Mouse (Mus musculus) lung, postnatal 0 days (tissue): ENCODE measurements at regions not wholly inside any gene's neighbourhood (a gene's known extent, or its start where the extent isn't known, plus 50 kb on each side); places are given as distances from the start of the nearest gene placed in this dataset.

ENCODE experiments used
- ATAC-seq: fragments of 200-750 bp; cut with Nextera tagmentation; 2 replicates; pipeline ENCODE4 v1.8.0; 2017; ENCODE audit warnings: moderate library complexity
- DNase-seq: peaks from one replicate; pipeline ENCODE4 v3.0.0-alpha.2; 2016; ENCODE audit warnings: low spot score
- H3K27ac ChIP-seq: fragments of 300-500 bp; sonication (generic); 2 replicates; pipeline ENCODE4 v1.5.1; 2014; ENCODE audit warnings: antibody characterized with exemption, mild to moderate bottlenecking, low read length, mixed read lengths
- H3K27me3 ChIP-seq: fragments of 300-500 bp; sonication (generic); replicated peaks from 2 replicates; pipeline ENCODE4 v1.6.1; 2014; ENCODE audit warnings: low read length, mixed read lengths; ENCODE audit not compliant: insufficient read depth
- H3K36me3 ChIP-seq: fragments of 300-500 bp; sonication (generic); 2 replicates; pipeline ENCODE4 v1.6.1; 2014; ENCODE audit warnings: low read length, mixed read lengths; ENCODE audit not compliant: insufficient read depth
- H3K4me1 ChIP-seq: fragments of 300-500 bp; sonication (generic); 2 replicates; pipeline ENCODE4 v1.6.1; 2014; ENCODE audit warnings: antibody characterized with exemption, low read depth, low read length, mixed read lengths; ENCODE audit not compliant: insufficient read depth
- H3K4me2 ChIP-seq: fragments of 300-500 bp; sonication (generic); replicated peaks from 2 replicates; pipeline ENCODE4 v1.6.1; 2014; ENCODE audit warnings: low read depth, mild to moderate bottlenecking, low read length, moderate library complexity, mixed read lengths
- H3K4me3 ChIP-seq: fragments of 300-500 bp; sonication (generic); 2 replicates; pipeline ENCODE4 v1.5.1; 2014; ENCODE audit warnings: low read depth, low read length
- H3K9ac ChIP-seq: fragments of 300-500 bp; sonication (generic); replicated peaks from 2 replicates; pipeline ENCODE4 v1.6.1; 2014; ENCODE audit warnings: low read depth, mild to moderate bottlenecking
- H3K9me3 ChIP-seq: fragments of 300-500 bp; sonication (generic); 2 replicates; pipeline ENCODE4 v1.6.1; 2016; ENCODE audit warnings: low read length, mixed read lengths
- CTCF ChIP-seq: IDR thresholded peaks from 2 replicates; pipeline ENCODE4 v1.5.1; 2016; ENCODE audit warnings: antibody characterized with exemption, mild to moderate bottlenecking
- EP300 ChIP-seq: IDR thresholded peaks from 2 replicates; pipeline ENCODE4 v1.6.1; 2016; ENCODE audit warnings: antibody characterized with exemption, mild to moderate bottlenecking, control low read depth
- WGBS: fragments of 180-500 bp; shearing (Covaris S2); extraction: QIAGEN DNeasy Blood & Tissue Kit; methylation state at CpG from one replicate; pipeline ENCODE4 v1.1.7; 2014; 5-methylcytosine and 5-hydroxymethylcytosine counted together

DNA sequence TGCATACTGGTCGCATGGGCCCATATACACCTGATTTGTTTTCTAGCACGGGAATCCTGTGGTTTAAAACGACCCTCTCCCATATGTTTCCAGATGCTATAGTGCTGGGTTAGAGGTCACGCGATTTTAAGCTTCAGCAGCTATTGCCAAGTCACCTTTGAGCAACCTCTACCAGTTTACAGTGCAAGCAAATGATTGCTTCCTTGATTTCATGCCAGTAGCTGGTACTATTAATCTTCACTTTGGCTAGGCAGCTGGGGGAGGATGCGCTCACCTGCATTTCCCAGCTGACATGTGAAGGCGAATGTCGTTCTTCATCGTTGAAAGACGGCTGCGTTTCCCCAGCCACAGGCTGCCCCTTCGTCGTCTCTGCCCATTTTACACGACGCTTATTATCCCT lies 254.2 kb downstream of the Uaca start:
- DNase-seq, result no peak
- Histone ChIP-seq H3K27ac (no peak overlapping the region), H3K36me3 (no peaks in the 10 kb centered on the region), H3K9me3 (no peaks in the 10 kb centered on the region), H3K4me2 (no peak overlapping the region), H3K27me3 (peaks cover 6% of the 10 kb centered on the region; the same call in 1 of the 2 replicates), H3K9ac (no peak overlapping the region), H3K4me3 (no peak overlapping the region), H3K4me1 (no peaks in the 10 kb centered on the region)
- 80% methylated on average over 15 of the region's 15 CpGs for WGBS
- no peak for ATAC-seq
- no peak for TF ChIP-seq EP300
- no peak for TF ChIP-seq CTCF

DNA sequence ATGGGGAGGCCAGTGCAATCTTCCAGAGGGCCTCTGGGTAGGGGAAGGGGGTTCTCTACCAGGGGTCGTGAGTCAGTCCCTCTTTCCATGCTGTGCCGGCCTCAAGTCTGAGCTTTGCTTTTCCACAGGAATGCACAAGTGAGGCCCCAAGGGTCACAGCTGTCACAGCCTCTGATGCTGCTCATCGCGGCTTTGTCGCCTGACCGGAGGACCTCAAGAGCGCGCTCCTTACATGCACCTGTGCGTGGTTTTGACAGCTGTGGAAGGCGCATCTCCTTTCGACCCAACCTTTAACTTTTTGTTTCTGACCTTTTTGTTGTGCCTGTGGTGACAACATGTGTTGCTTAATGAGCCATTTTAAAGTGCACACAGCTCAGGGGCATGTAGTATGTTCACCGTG lies 258.3 kb downstream of the Uaca start:
- H3K4me3 ChIP-seq, result no peak overlapping the region
- no peak overlapping the region for H3K4me2 ChIP-seq
- DNase-seq (no peak), ATAC-seq (no peak)
- 91% methylated on average over 12 of the region's 12 CpGs for WGBS
- H3K9me3 ChIP-seq, result no peaks in the 10 kb centered on the region
- H3K9ac ChIP-seq, result no peak overlapping the region
- peaks cover 6% of the 10 kb centered on the region; the same call in 1 of the 2 replicates for H3K4me1 ChIP-seq
- H3K36me3 ChIP-seq, result no peaks in the 10 kb centered on the region
- H3K27me3 ChIP-seq, result peaks cover 7% of the 10 kb centered on the region; the same call in 1 of the 2 replicates
- H3K27ac ChIP-seq, result no peak overlapping the region
- TF ChIP-seq CTCF, result no peak
- no peak for TF ChIP-seq EP300

DNA sequence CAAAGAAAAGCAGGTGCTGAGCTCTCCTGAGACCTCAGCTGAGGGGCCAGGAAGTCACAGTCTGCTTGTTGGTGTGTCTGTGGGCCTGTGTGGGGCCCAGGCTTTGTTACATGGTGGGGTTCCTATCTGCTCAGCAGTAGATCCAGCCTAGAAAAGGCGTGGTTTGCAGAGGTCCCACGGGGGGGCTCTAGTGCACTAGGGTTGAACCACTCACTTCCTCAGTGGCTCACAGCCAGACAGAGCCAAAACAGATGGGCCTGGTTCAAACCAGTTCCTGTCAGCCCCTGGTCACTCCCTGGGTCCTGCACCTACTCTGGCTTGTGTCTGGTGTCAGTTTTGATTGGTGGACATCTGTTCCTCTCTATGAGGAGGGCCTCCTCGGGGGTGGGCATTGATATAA lies 260.1 kb downstream of the Uaca start:
- TF ChIP-seq CTCF, result peak; percentile 45
- no peak for TF ChIP-seq EP300
- Histone ChIP-seq H3K36me3 (no peaks in the 10 kb centered on the region), H3K27me3 (peaks cover 4% of the 10 kb centered on the region; the same call in 1 of the 2 replicates), H3K4me3 (no peak overlapping the region), H3K27ac (no peak overlapping the region), H3K4me2 (no peak overlapping the region), H3K4me1 (peaks cover 6% of the 10 kb centered on the region; the same call in 1 of the 2 replicates), H3K9ac (no peak overlapping the region), H3K9me3 (no peaks in the 10 kb centered on the region)
- peak; percentile 81 for ATAC-seq
- 9% methylated on average over 3 of the region's 3 CpGs for WGBS
- DNase-seq, result peak; percentile 80

DNA sequence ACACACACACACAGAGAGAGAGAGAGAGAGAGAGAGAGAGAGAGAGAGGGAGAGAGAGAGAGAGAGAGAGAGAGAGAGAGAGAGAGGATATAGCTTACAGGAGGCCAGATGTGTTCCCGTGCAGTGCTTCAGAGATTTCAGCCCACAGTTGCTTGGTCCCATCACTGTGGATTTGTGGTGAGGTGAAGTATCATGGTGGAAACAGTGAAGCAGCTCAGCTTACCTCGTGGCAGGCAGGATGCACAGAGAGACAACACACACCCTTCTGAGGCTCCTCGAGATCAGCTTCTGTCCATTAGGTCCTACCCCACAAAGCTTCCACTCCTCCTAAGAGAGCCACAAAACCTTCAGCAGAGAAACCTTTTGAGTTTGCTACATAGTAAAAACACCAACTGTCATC lies 261.1 kb downstream of the Uaca start:
- TF ChIP-seq CTCF, result no peak
- no peak for TF ChIP-seq EP300
- WGBS, result 75% methylated on average over 3 of the region's 3 CpGs
- Histone ChIP-seq H3K27ac (no peak overlapping the region), H3K9ac (no peak overlapping the region), H3K4me1 (peaks cover 6% of the 10 kb centered on the region; the same call in 1 of the 2 replicates), H3K27me3 (peaks cover 4% of the 10 kb centered on the region; the same call in 1 of the 2 replicates), H3K4me2 (no peak overlapping the region), H3K9me3 (no peaks in the 10 kb centered on the region), H3K36me3 (no peaks in the 10 kb centered on the region), H3K4me3 (no peak overlapping the region)
- no peak for DNase-seq
- no peak for ATAC-seq

DNA sequence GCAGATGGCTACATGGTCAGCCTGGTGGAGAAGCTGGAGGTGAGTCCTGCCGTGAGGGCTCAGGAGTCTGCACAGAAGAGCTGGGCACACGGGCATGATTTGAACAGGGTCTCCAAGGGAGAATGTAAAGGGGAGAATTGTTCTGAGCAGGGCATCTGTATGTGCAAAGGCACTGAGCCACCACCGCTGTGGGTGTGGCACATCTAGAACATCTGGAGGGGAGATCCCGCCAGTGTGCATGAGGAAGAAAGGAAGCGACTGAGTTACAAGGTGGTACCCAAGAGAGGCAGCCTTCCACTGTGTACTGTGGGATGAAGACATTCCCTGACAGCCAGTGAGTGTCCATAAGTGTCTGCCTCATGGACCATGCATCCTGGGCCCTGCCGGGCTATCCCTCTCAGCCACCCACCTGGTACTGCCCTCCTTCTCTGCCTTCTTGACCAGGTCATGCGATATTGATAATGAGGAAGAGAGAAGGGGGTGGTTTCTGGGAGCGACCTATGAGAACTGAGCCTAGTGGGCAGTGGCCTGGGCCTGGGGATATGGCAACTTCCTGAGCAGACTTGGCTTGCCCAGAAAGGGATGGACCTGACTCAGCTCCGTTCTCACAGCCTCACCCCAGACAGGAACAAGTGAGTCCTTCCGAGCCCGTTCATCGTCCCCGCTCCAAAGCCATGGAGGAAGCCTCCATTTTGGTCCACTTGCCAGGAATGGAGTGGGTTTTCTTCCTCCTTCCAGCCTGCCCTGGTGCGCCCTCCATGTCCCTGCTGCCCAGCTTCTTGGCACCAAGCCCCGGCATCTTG lies 261.8 kb downstream of the Uaca start:
- Histone ChIP-seq H3K27ac (no peak overlapping the region), H3K4me3 (no peak overlapping the region), H3K9me3 (no peaks in the 10 kb centered on the region), H3K4me1 (peaks cover 6% of the 10 kb centered on the region; the same call in 1 of the 2 replicates), H3K9ac (no peak overlapping the region), H3K27me3 (peaks cover 4% of the 10 kb centered on the region; the same call in 1 of the 2 replicates), H3K4me2 (0 out of 2 replicates have a peak overlapping the region, but pooled peaks have one; percentile 8), H3K36me3 (no peaks in the 10 kb centered on the region)
- WGBS, result 77% methylated on average over 13 of the region's 15 CpGs
- DNase-seq (no peak), ATAC-seq (no peak)
- TF ChIP-seq EP300 (no peak), CTCF (no peak)

DNA sequence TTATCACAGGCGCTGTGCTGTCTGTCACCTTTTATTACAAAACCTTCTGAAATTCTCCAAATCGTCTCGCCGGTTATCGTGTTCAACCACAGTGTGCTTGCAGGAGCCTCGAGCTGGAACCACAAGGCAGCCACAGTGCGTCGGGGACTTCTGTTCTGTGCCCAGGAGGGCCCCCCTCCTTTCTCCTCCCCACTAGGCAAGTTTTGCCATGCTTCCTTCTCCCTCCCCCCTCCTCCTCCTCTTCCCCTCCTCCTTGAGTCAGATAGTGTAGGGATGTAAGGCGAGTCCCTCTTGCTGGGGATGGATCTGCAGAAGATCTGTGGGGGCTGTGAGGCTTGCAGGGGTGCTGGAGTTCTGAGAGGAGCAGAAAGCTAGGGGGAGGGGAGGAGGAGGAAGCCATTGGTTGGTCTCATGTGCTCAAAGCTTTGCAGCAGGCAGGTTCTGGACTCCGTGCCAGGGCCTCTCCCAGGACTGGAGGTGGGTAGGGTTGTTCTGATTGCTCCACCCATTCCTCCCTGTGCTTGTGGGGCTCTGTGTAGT lies 262.5 kb downstream of the Uaca start:
- 19% methylated on average over 10 of the region's 10 CpGs for WGBS
- no peaks in the 10 kb centered on the region for H3K36me3 ChIP-seq
- DNase-seq (peak; percentile 39), ATAC-seq (peak; percentile 8; the same call in 1 of the 2 replicates)
- no peak overlapping the region for H3K27ac ChIP-seq
- H3K27me3 ChIP-seq, result peaks cover 4% of the 10 kb centered on the region; the same call in 1 of the 2 replicates
- H3K4me2 ChIP-seq, result 0 out of 2 replicates have a peak overlapping the region, but pooled peaks have one; percentile 8
- H3K9me3 ChIP-seq, result no peaks in the 10 kb centered on the region
- H3K4me1 ChIP-seq, result peaks cover 6% of the 10 kb centered on the region; the same call in 1 of the 2 replicates
- TF ChIP-seq EP300 (no peak), CTCF (no peak)
- no peak overlapping the region for H3K4me3 ChIP-seq
- H3K9ac ChIP-seq, result no peak overlapping the region
